Mouse (Mus musculus) thymus, postnatal 14 days (tissue): ENCODE data around the gene Nt5c1a.
"Not testable (repeated sequence)": the region's sequence is repeated elsewhere in the genome, so short reads cannot be mapped to it uniquely, and the experiment has no call there.

ENCODE experiments used
- DNase-seq: peaks from one replicate; pipeline ENCODE4 v3.0.0; 2021

The Nt5c1a gene

GRCm38 (mm10) chr4:123201186-123202093 lies at the start of gene Nt5c1a:
Gene Nt5c1a, plus strand, starts transcription at chr4:123201504.
- peak; percentile 4 for DNase-seq

- no peak for DNase-seq
Measured at GRCm38 (mm10) chr4:123152003-123152402, 49.3 kb upstream of the Nt5c1a start.

- DNase-seq, result no peak
Measured at GRCm38 (mm10) chr4:123152976-123153375, 48.3 kb upstream of the Nt5c1a start.

- DNase-seq, result peak; percentile 10
Measured at GRCm38 (mm10) chr4:123155004-123155403, 46.3 kb upstream of the Nt5c1a start.

- no peak for DNase-seq
Measured at GRCm38 (mm10) chr4:123155427-123155826, 45.9 kb upstream of the Nt5c1a start.

- no peak for DNase-seq
Measured at GRCm38 (mm10) chr4:123155840-123156239, 45.5 kb upstream of the Nt5c1a start.

- no peak for DNase-seq
Measured at GRCm38 (mm10) chr4:123160571-123160970, 40.7 kb upstream of the Nt5c1a start.

GRCm38 (mm10) chr4:123161251-123161650 lies 40.1 kb upstream of the Nt5c1a start:
- not testable (repeated sequence) for DNase-seq

- no peak for DNase-seq
Measured at GRCm38 (mm10) chr4:123162305-123162917, 38.9 kb upstream of the Nt5c1a start.

- no peak for DNase-seq
Measured at GRCm38 (mm10) chr4:123164157-123164556, 37.1 kb upstream of the Nt5c1a start.

GRCm38 (mm10) chr4:123171811-123172210 lies 29.5 kb upstream of the Nt5c1a start:
- DNase-seq, result no peak

GRCm38 (mm10) chr4:123182328-123183238 lies 18.7 kb upstream of the Nt5c1a start, which contains the start of gene Hpcal4:
Gene Hpcal4, plus strand, starts transcription at chr4:123183227.
- peak; percentile 7 for DNase-seq

GRCm38 (mm10) chr4:123183239-123184056 lies 17.9 kb upstream of the Nt5c1a start:
- peak; percentile 45 for DNase-seq

- no peak for DNase-seq
Measured at GRCm38 (mm10) chr4:123184816-123185215, 16.5 kb upstream of the Nt5c1a start.

- DNase-seq, result peak; percentile 7
Measured at GRCm38 (mm10) chr4:123192336-123192735, 9.0 kb upstream of the Nt5c1a start.

GRCm38 (mm10) chr4:123193791-123194190 lies 7.5 kb upstream of the Nt5c1a start:
- DNase-seq, result no peak

GRCm38 (mm10) chr4:123196695-123197094 lies 4.6 kb upstream of the Nt5c1a start:
- no peak for DNase-seq

- peak; percentile 59 for DNase-seq
Measured at GRCm38 (mm10) chr4:123200771-123201185, 526 bp upstream of the Nt5c1a start.

GRCm38 (mm10) chr4:123202094-123202420 lies 753 bp downstream of the Nt5c1a start:
- DNase-seq, result no peak

GRCm38 (mm10) chr4:123207337-123207736 lies 6.0 kb downstream of the Nt5c1a start:
- no peak for DNase-seq

- no peak for DNase-seq
Measured at GRCm38 (mm10) chr4:123210996-123211395, 9.7 kb downstream of the Nt5c1a start.

- DNase-seq, result no peak
Measured at GRCm38 (mm10) chr4:123211453-123211852, 10.1 kb downstream of the Nt5c1a start.
